ENCODE assay signal across 8 mouse cellular contexts in the genomic region with DNA sequence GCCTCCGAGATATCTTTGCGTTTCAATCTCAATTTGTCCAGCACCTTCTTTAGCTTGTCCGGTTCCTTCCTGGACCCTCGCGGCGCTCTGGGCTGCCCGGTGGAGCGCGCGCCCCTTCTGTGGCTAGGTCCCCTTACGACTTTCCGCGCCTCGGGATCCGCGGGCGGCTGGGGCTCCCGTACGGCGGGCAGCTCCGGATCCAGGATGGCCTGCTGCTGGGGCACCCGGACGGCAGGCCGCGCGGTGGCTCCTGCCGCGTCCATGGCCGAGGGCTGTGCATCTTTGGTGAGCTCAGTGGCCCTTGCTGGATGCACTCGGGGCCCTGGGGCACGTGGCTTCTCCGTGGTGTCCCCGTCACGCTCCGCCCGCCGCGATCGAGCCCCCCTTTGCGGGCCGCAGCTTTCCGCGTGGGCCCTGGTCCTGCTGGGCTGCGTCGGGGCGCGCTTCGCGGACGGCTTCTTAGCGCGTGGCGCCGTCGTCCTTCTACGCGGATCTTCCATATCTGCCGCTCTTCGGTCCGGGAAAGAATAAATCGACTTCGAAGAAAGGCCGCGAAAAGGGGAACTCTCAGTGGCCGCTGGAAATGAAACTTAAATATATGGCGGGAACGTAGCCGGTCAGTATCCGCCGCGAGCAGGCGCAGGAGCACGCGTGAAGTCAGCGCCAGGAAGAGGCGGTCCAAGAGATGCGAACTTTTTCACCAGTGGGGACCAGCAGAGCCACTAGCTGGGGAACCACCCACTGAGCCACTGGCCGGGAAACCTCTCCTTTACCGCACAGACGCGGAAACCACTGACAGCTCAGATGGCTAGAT. TPM values are rescaled to one million over a fixed set of nuclear protein-coding genes. Genes with fewer than 3 reads are reported as not detected.
DNase-seq lines count a peak whose midpoint lies in the region; ATAC-seq and TF ChIP-seq lines count a peak whose summit lies in the region.

A gene (minus strand): TSS at position 659 of the 814 bp plus-strand sequence.

- peak; percentile 47 for DNase-seq in layer of hippocampus, adult 11-12 months (ENCODE audit: low spot score)
- DNase-seq in layer of hippocampus, adult 8-10 months (ENCODE audit: low spot score in 2 of 2) = no peak
- DNase-seq in embryonic facial prominence, embryonic 11.5 days (ENCODE audit: low spot score) = peak; percentile 59
- peak; percentile 82 for DNase-seq in heart, adult 8-10 months (ENCODE audit: low spot score)
- peak; percentile 82 for DNase-seq in kidney, adult 2 months
- no peak for DNase-seq in liver, embryonic 14.5 days (ENCODE audit: low read depth in 3 of 3, low spot score in 3 of 3)
- DNase-seq in naive thymus-derived CD4-positive, alpha-beta T cell, adult 2 months (ENCODE audit: low read depth) = peak; percentile 71

- no peaks in the 10 kb centered on the region for H3K9me3 ChIP-seq in embryonic facial prominence, embryonic 11.5 days (replicated peaks; ENCODE audit: control insufficient read depth, low read length)
- H3K9me3 ChIP-seq in liver, embryonic 14.5 days (ENCODE audit: control insufficient read depth, low read length) = no peaks in the 10 kb centered on the region
- H3K9me3 ChIP-seq in stomach, embryonic 16.5 days (replicated peaks; ENCODE audit: control insufficient read depth, low read length) = no peaks in the 10 kb centered on the region

- no peak for ATAC-seq in embryonic facial prominence, embryonic 11.5 days (replicated peaks; ENCODE audit: insufficient number of reproducible peaks, low FRiP score, low TSS enrichment, low read depth)
- ATAC-seq in liver, embryonic 14.5 days (ENCODE audit: insufficient read depth) = peak; percentile 56; the same call in 1 of the 2 replicates
- peak; percentile 66; the same call in 1 of the 2 replicates for ATAC-seq in stomach, embryonic 16.5 days (ENCODE audit: insufficient read depth, low FRiP score)

- TF ChIP-seq POLR2A in kidney, adult 2 months (IDR thresholded peaks at IDR 0.05; ENCODE audit: low read depth, low read length) = no peak

- TF ChIP-seq CTCF in kidney, adult 2 months (conservative IDR thresholded peaks at IDR 0.05; ENCODE audit: insufficient read depth, insufficient read length, low read depth, low read length) = no peak
- no peak for TF ChIP-seq CTCF in liver, embryonic 14.5 days (IDR thresholded peaks at IDR 0.05; ENCODE audit: low read depth)

- H3K27me3 ChIP-seq in embryonic facial prominence, embryonic 11.5 days (ENCODE audit: control insufficient read depth, insufficient read depth, low read length) = peaks cover 39% of the 10 kb centered on the region
- H3K27me3 ChIP-seq in kidney, adult 2 months (replicated peaks; ENCODE audit: control insufficient read depth, insufficient read depth, low read length) = no peaks in the 10 kb centered on the region; the same call in 1 of the 2 replicates
- peaks cover 47% of the 10 kb centered on the region for H3K27me3 ChIP-seq in liver, embryonic 14.5 days (ENCODE audit: control insufficient read depth, insufficient read depth, low read length)
- peaks cover 17% of the 10 kb centered on the region; the same call in 1 of the 2 replicates for H3K27me3 ChIP-seq in stomach, embryonic 16.5 days (ENCODE audit: control insufficient read depth, insufficient read depth, low read length)

- peaks cover 4% of the 10 kb centered on the region; the same call in 1 of the 2 replicates for H3K4me1 ChIP-seq in embryonic facial prominence, embryonic 11.5 days (ENCODE audit: control insufficient read depth, insufficient read depth, low read length)
- no peaks in the 10 kb centered on the region for H3K4me1 ChIP-seq in kidney, adult 2 months (ENCODE audit: control insufficient read depth, insufficient read depth, low read length)
- H3K4me1 ChIP-seq in liver, embryonic 14.5 days (replicated peaks; ENCODE audit: control insufficient read depth in 2 of 2, insufficient read depth in 2 of 2, low read length in 1 of 2) = peaks cover 3% of the 10 kb centered on the region in 2 experiments
- 0 out of 2 replicates have a peak, but pooled peaks cover 5% of the 10 kb centered on the region for H3K4me1 ChIP-seq in stomach, embryonic 16.5 days (ENCODE audit: control insufficient read depth, insufficient read depth, low read length)

- H3K27ac ChIP-seq in embryonic facial prominence, embryonic 11.5 days (replicated peaks; ENCODE audit: low read depth, low read length) = no peak within 1 kb of the TSS
- H3K27ac ChIP-seq in kidney, adult 2 months (ENCODE audit: insufficient read depth, low read depth, low read length) = no peak within 1 kb of the TSS
- no peak within 1 kb of the TSS for H3K27ac ChIP-seq in liver, embryonic 14.5 days
- no peak within 1 kb of the TSS for H3K27ac ChIP-seq in stomach, embryonic 16.5 days (ENCODE audit: low read length)

- H3K4me3 ChIP-seq in embryonic facial prominence, embryonic 11.5 days (ENCODE audit: low read depth, low read length) = peak within 1 kb of the TSS; percentile 40
- H3K4me3 ChIP-seq in kidney, adult 2 months (ENCODE audit: insufficient read depth, low read depth, low read length) = peak within 1 kb of the TSS; percentile 58
- H3K4me3 ChIP-seq in liver, embryonic 14.5 days (ENCODE audit: insufficient read depth in 1 of 2, low read depth in 2 of 2, low read length in 2 of 2) = peak within 1 kb of the TSS; percentile 43 to 59
- peak within 1 kb of the TSS; percentile 64 for H3K4me3 ChIP-seq in stomach, embryonic 16.5 days (replicated peaks; ENCODE audit: low read length)

- H3K36me3 ChIP-seq in embryonic facial prominence, embryonic 11.5 days (replicated peaks; ENCODE audit: control insufficient read depth, insufficient read depth, low read depth, low read length) = no peaks in the 10 kb centered on the region
- H3K36me3 ChIP-seq in kidney, adult 2 months (ENCODE audit: control insufficient read depth, insufficient read depth, low read length) = no peaks in the 10 kb centered on the region
- no peaks in the 10 kb centered on the region for H3K36me3 ChIP-seq in liver, embryonic 14.5 days (replicated peaks; ENCODE audit: control insufficient read depth, insufficient read depth, low read depth)
- no peaks in the 10 kb centered on the region for H3K36me3 ChIP-seq in stomach, embryonic 16.5 days (ENCODE audit: control insufficient read depth, insufficient read depth, low read length)

- whole genome bisulfite sequencing in embryonic facial prominence, embryonic 11.5 days = 1% methylated on average over 81 of the region's 81 CpGs
- WGBS in kidney, adult 2 months = under 1% methylated on average over 81 of the region's 81 CpGs
- WGBS in liver, embryonic 14.5 days (ENCODE audit: insufficient replicate concordance) = under 1% methylated on average over 80 of the region's 81 CpGs
- under 1% methylated on average over 81 of the region's 81 CpGs for WGBS in stomach, embryonic 16.5 days

- peak within 1 kb of the TSS; percentile 51 for H3K9ac ChIP-seq in embryonic facial prominence, embryonic 11.5 days (replicated peaks; ENCODE audit: low read length)
- H3K9ac ChIP-seq in liver, embryonic 14.5 days (replicated peaks) = peak within 1 kb of the TSS; percentile 43
- H3K9ac ChIP-seq in stomach, embryonic 16.5 days (ENCODE audit: low read length) = peak within 1 kb of the TSS; percentile 82

- H3K4me2 ChIP-seq in embryonic facial prominence, embryonic 11.5 days (ENCODE audit: low read depth, low read length) = peak within 1 kb of the TSS; percentile 61
- peak within 1 kb of the TSS; percentile 74 for H3K4me2 ChIP-seq in liver, embryonic 14.5 days (ENCODE audit: low read depth)
- peak within 1 kb of the TSS; percentile 97 for H3K4me2 ChIP-seq in stomach, embryonic 16.5 days (ENCODE audit: low read depth, low read length)

- TF ChIP-seq EP300 in liver, embryonic 14.5 days (IDR thresholded peaks at IDR 0.05; ENCODE audit: low read depth) = no peak

RNA-seq across cellular contexts. Expression of the gene that starts here (rescaled TPM):
- total RNA-seq in layer of hippocampus, adult 8-10 months (2022) = 1 to 10 TPM in 2 of 4 experiments, under 1 TPM in 2; 0.68 to 1.5 (median 0.91) TPM
- polyA plus RNA-seq in embryonic facial prominence, embryonic 11.5 days (2014; fragmentation: Nextera tagmentation; extraction: Ambion mirVana) = 0.84 and 0.92 TPM in 2 replicates
- under 1 TPM; 0.16 to 0.44 (median 0.28) TPM for total RNA-seq in heart, adult 8-10 months (2022)
- polyA plus RNA-seq in kidney, adult 2 months (2012; rRNA removed) = 0.19 and 0.36 TPM in 2 replicates
- 0.66 and 1.0 TPM in 2 replicates for polyA plus RNA-seq in liver, embryonic 14.5 days (2012; rRNA removed)
- polyA plus RNA-seq in liver, embryonic 14.5 days (2014; fragmentation: Nextera tagmentation; extraction: Ambion mirVana) = 0.62 and 0.66 TPM in 2 replicates
- 2.2 and 2.9 TPM in 2 replicates for polyA plus RNA-seq in stomach, embryonic 16.5 days (2015; fragmentation: Nextera tagmentation; extraction: Ambion mirVana)

Comparison
In these comparisons a context has a peak if more than half of its experiments do, and no peak if none do; other contexts are left out.
1. DNase-seq: peak in layer of hippocampus, adult 11-12 months (single experiment) and naive thymus-derived CD4-positive, alpha-beta T cell, adult 2 months (single experiment); none in layer of hippocampus, adult 8-10 months (0 of 2) and liver, embryonic 14.5 days (0 of 3).
2. Peak in DNase-seq, H3K4me3 ChIP-seq, H3K9ac ChIP-seq and H3K4me2 ChIP-seq in embryonic facial prominence, embryonic 11.5 days; RNA of the gene not detected or under 1 TPM.
3. Peak in DNase-seq in heart, adult 8-10 months; RNA of the gene not detected or under 1 TPM.
4. Peak in DNase-seq and H3K4me3 ChIP-seq in kidney, adult 2 months; RNA of the gene not detected or under 1 TPM.
5. Peak in every context shown above with its lines, with median percentiles within 50 percentile points of each other: H3K4me2 ChIP-seq, H3K4me3 ChIP-seq and H3K9ac ChIP-seq.